Mouse (Mus musculus) lung, embryonic 15.5 days (tissue): ENCODE results near the gene Cdyl. TPM values are rescaled to one million over a fixed set of nuclear protein-coding genes. Genes with fewer than 3 reads are reported as not detected.

ENCODE experiments used
- ATAC-seq: fragments of 200-750 bp; cut with Nextera tagmentation; 2 replicates; pipeline ENCODE4 v1.8.0; 2017; ENCODE audit warnings: moderate number of reproducible peaks, borderline replicate concordance; ENCODE audit not compliant: low FRiP score, low TSS enrichment; ENCODE audit errors: extremely low read depth
- H3K27ac ChIP-seq: fragments of 300-500 bp; sonication (generic); 2 replicates; pipeline ENCODE4 v1.5.1; 2015; ENCODE audit warnings: moderate library complexity, mild to moderate bottlenecking, inconsistent platforms
- H3K27me3 ChIP-seq: fragments of 300-500 bp; sonication (generic); 2 replicates; pipeline ENCODE4 v1.6.1; 2015; ENCODE audit warnings: inconsistent platforms
- H3K36me3 ChIP-seq: fragments of 300-500 bp; sonication (generic); 2 replicates; pipeline ENCODE4 v1.6.1; 2015; ENCODE audit warnings: inconsistent platforms
- H3K4me1 ChIP-seq: fragments of 300-500 bp; sonication (generic); 2 replicates; pipeline ENCODE4 v1.6.1; 2015; ENCODE audit warnings: inconsistent platforms
- H3K4me2 ChIP-seq: fragments of 300-500 bp; sonication (generic); 2 replicates; pipeline ENCODE4 v1.6.1; 2015; ENCODE audit warnings: inconsistent platforms, mild to moderate bottlenecking, moderate library complexity
- H3K4me3 ChIP-seq: fragments of 300-500 bp; sonication (generic); 2 replicates; pipeline ENCODE4 v1.5.1; 2015; ENCODE audit warnings: mild to moderate bottlenecking, inconsistent platforms
- H3K9ac ChIP-seq: fragments of 300-500 bp; sonication (generic); 2 replicates; pipeline ENCODE4 v1.6.1; 2015; ENCODE audit warnings: inconsistent platforms
- H3K9me3 ChIP-seq: fragments of 300-500 bp; sonication (generic); 2 replicates; pipeline ENCODE4 v1.6.1; 2016; ENCODE audit warnings: inconsistent platforms
- WGBS: fragments of 180-500 bp; shearing (Covaris S2); methylation state at CpG from one replicate; pipeline ENCODE4 v1.1.7; 2015; 5-methylcytosine and 5-hydroxymethylcytosine counted together
- polyA plus RNA-seq: library from polyadenylated mRNA; unstranded; fragments of >200 nt; fragmentation: Nextera tagmentation; extraction: Ambion mirVana; gene quantifications from 2 replicates; pipeline ENCODE4 v1.2.1, GENCODE M21; 2015

Cdyl gene
- polyA plus RNA-seq, 1 experiment from 2014 or later: 15.7 TPM

DNA sequence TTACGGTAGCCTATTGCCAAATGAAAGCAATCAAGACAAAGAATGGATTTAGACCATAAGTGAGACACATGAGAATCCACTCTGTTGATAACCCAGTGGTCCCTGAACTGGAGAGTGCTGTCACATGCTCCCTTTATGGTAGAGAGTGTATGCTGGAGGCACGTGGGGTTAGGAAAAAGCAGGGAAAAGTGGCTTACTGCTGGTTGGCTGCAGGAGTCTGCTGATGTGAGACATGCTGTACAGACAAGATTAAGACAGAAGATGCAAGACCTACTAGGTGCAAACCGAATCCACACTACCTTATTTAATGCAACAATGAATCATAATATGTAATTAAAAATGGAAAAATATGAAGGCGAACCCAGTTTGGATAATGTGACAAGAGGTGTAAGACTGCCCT lies 129.9 kb downstream of the Cdyl start:
- peaks cover 24% of the 10 kb centered on the region for H3K4me1 ChIP-seq
- no peak for ATAC-seq
- 81% methylated on average over 4 of the region's 4 CpGs for WGBS

GRCm38 (mm10) chr13:35790431-35790830 lies 130.8 kb downstream of the Cdyl start:
- WGBS: 28% methylated on average over 4 of the region's 4 CpGs
- H3K9ac ChIP-seq: no peak overlapping the region
- H3K27ac ChIP-seq: no peak overlapping the region
- no peaks in the 10 kb centered on the region for H3K36me3 ChIP-seq
- H3K4me3 ChIP-seq: no peak overlapping the region
- no peak overlapping the region for H3K4me2 ChIP-seq
- no peak for ATAC-seq
- H3K27me3 ChIP-seq: no peaks in the 10 kb centered on the region
- H3K4me1 ChIP-seq: peaks cover 24% of the 10 kb centered on the region
- H3K9me3 ChIP-seq: no peaks in the 10 kb centered on the region

More for the DNA sequence above, 129.9 kb downstream of the Cdyl start:
- Histone ChIP-seq H3K27me3 (no peaks in the 10 kb centered on the region), H3K9ac (no peak overlapping the region), H3K27ac (no peak overlapping the region), H3K36me3 (no peaks in the 10 kb centered on the region), H3K4me2 (no peak overlapping the region), H3K9me3 (no peaks in the 10 kb centered on the region), H3K4me3 (no peak overlapping the region)

DNA sequence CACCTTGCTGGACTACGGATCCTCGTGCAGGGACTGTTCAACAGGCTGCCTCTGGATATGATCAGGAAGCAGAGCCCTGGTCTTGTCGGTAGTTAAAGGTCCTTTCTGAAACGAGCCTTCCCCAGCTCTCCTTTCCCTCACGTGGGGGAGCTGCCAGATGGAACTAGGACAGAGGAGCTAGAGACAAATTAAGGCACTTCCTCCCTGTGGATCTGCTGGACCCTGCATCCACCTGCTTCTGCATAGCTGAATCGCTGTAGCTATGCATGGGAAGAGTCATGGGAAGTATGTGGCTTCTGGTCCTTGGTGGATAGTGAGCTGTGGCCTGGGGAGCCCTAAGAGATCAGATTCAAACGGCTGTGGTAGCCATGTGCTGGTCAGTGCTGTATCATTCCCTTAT lies 134.7 kb downstream of the Cdyl start:
- WGBS: 69% methylated on average over 7 of the region's 7 CpGs
- H3K4me2 ChIP-seq: no peak overlapping the region
- no peak overlapping the region for H3K9ac ChIP-seq
- H3K36me3 ChIP-seq: no peaks in the 10 kb centered on the region
- ATAC-seq: no peak
- H3K27ac ChIP-seq: no peak overlapping the region
- no peaks in the 10 kb centered on the region for H3K9me3 ChIP-seq
- H3K4me3 ChIP-seq: no peak overlapping the region
- H3K4me1 ChIP-seq: peaks cover 37% of the 10 kb centered on the region
- no peaks in the 10 kb centered on the region for H3K27me3 ChIP-seq

GRCm38 (mm10) chr13:35794774-35795173 lies 135.1 kb downstream of the Cdyl start:
- Histone ChIP-seq H3K27me3 (no peaks in the 10 kb centered on the region), H3K4me3 (no peak overlapping the region), H3K27ac (no peak overlapping the region), H3K36me3 (no peaks in the 10 kb centered on the region), H3K9ac (no peak overlapping the region), H3K4me2 (no peak overlapping the region), H3K4me1 (peaks cover 37% of the 10 kb centered on the region), H3K9me3 (no peaks in the 10 kb centered on the region)
- 74% methylated on average over 4 of the region's 4 CpGs for WGBS
- ATAC-seq: no peak

DNA sequence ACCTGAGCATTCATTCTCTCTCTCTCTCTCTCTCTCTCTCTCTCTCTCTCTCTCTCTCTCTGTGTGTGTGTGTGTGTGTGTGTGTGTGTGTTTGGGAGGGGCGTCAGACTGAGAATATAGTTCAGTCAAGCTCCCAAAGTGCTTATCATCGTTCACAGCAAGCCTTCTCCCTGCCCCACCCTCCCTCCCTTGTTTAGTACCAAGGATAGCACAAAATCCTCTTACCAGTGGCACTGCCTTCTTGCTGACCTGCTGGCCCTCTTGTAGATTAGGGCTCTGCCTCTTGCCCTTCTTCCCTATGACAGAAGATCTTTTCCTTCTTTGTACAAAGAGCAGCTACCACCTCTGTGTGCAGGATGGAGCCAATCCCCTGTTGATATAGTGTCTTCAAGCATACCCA lies 136.3 kb downstream of the Cdyl start:
- Histone ChIP-seq H3K9ac (no peak overlapping the region), H3K27ac (no peak overlapping the region), H3K9me3 (no peaks in the 10 kb centered on the region), H3K4me2 (no peak overlapping the region), H3K36me3 (no peaks in the 10 kb centered on the region), H3K4me1 (peaks cover 28% of the 10 kb centered on the region), H3K27me3 (no peaks in the 10 kb centered on the region), H3K4me3 (no peak overlapping the region)
- ATAC-seq: no peak
- whole genome bisulfite sequencing: 38% methylated on average over 2 of the region's 2 CpGs

DNA sequence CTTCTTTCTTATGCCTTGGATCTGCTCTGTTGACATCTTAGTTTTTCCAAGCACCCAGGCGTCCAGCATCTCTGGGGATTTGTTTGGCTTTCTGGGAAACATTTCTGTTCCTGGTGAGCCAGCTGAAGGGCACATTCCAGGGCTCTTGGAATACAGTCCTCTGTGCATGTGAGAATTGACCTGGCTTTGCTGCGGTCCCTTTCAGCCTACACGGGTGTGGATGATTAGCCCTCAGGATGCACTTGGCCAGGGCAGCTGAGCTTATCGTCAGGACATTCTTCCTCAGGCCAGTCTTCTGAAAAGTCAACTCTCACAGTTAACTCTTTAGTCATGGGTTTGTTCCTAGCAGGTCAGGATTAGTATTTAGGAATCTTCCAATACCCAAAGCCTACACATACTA lies 136.7 kb downstream of the Cdyl start:
- no peak for ATAC-seq
- no peak overlapping the region for H3K4me2 ChIP-seq
- H3K27me3 ChIP-seq: no peaks in the 10 kb centered on the region
- 20% methylated on average over 4 of the region's 4 CpGs for WGBS
- H3K36me3 ChIP-seq: no peaks in the 10 kb centered on the region
- no peak overlapping the region for H3K4me3 ChIP-seq
- H3K9ac ChIP-seq: no peak overlapping the region
- no peaks in the 10 kb centered on the region for H3K9me3 ChIP-seq
- peaks cover 23% of the 10 kb centered on the region for H3K4me1 ChIP-seq
- H3K27ac ChIP-seq: no peak overlapping the region

GRCm38 (mm10) chr13:35797811-35798522 lies 138.3 kb downstream of the Cdyl start:
- WGBS: 72% methylated on average over 13 of the region's 13 CpGs
- no peak overlapping the region for H3K4me2 ChIP-seq
- no peak overlapping the region for H3K4me3 ChIP-seq
- no peaks in the 10 kb centered on the region for H3K9me3 ChIP-seq
- no peak for ATAC-seq
- peaks cover 15% of the 10 kb centered on the region for H3K4me1 ChIP-seq
- no peak overlapping the region for H3K27ac ChIP-seq
- H3K27me3 ChIP-seq: no peaks in the 10 kb centered on the region
- no peak overlapping the region for H3K9ac ChIP-seq
- no peaks in the 10 kb centered on the region for H3K36me3 ChIP-seq

- no peaks in the 10 kb centered on the region for H3K36me3 ChIP-seq
- WGBS: 51% methylated on average over 9 of the region's 9 CpGs
- H3K9me3 ChIP-seq: no peaks in the 10 kb centered on the region
- no peak overlapping the region for H3K4me3 ChIP-seq
- ATAC-seq: no peak
- peaks cover 13% of the 10 kb centered on the region for H3K4me1 ChIP-seq
- no peak overlapping the region for H3K9ac ChIP-seq
- no peak overlapping the region for H3K27ac ChIP-seq
- H3K4me2 ChIP-seq: no peak overlapping the region
- no peaks in the 10 kb centered on the region for H3K27me3 ChIP-seq
These were observed 139.0 kb downstream of the Cdyl start for GRCm38 (mm10) chr13:35798645-35799044.

DNA sequence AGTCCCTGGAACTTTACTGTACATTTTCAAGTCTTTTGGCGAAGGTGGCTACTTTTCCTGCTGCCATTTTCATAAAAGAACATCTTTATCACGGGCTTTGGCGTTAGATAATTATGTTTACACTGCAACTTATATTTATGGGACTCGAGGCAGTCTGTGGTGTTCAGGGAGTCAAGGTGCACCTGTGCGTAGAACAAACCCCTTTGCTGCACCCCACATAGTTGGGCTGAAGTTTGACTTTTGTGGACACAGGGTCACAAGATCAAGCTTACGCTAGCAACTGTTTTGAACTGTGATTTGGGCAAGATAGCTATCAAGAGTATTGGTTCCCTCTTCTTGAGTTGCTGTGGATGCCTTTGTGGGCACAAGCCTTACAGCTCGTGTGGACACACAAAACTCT lies 140.6 kb downstream of the Cdyl start:
- H3K4me1 ChIP-seq: peaks cover 13% of the 10 kb centered on the region
- no peaks in the 10 kb centered on the region for H3K27me3 ChIP-seq
- 69% methylated on average over 7 of the region's 7 CpGs for WGBS
- ATAC-seq: no peak
- no peak overlapping the region for H3K27ac ChIP-seq
- H3K9me3 ChIP-seq: no peaks in the 10 kb centered on the region
- no peak overlapping the region for H3K9ac ChIP-seq
- no peak overlapping the region for H3K4me3 ChIP-seq
- H3K36me3 ChIP-seq: no peaks in the 10 kb centered on the region
- no peak overlapping the region for H3K4me2 ChIP-seq

DNA sequence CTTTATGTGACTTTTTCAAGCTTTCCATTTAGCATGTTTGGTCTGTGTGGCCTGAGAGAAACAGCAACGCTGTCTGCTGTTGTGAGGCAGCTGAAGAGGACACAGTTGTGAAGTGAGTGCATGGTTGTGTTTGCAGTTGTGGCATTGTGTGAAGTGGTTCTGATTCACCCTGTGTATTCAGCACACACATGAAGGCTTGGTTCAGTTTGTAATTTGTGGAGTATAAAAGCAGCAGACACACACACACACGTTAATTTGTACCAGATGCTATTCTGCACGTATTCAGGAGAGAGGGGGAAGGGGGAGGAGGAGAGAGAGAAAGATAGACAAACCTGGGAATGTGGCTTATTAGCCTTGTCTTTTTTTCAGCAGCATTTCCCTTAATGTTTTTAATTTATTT lies 146.1 kb downstream of the Cdyl start:
- H3K9me3 ChIP-seq: no peaks in the 10 kb centered on the region
- no peaks in the 10 kb centered on the region for H3K27me3 ChIP-seq
- H3K9ac ChIP-seq: no peak overlapping the region
- H3K4me1 ChIP-seq: no peaks in the 10 kb centered on the region
- 49% methylated on average over 3 of the region's 3 CpGs for WGBS
- H3K4me3 ChIP-seq: no peak overlapping the region
- no peak overlapping the region for H3K4me2 ChIP-seq
- H3K27ac ChIP-seq: no peak overlapping the region
- ATAC-seq: no peak
- no peaks in the 10 kb centered on the region for H3K36me3 ChIP-seq

DNA sequence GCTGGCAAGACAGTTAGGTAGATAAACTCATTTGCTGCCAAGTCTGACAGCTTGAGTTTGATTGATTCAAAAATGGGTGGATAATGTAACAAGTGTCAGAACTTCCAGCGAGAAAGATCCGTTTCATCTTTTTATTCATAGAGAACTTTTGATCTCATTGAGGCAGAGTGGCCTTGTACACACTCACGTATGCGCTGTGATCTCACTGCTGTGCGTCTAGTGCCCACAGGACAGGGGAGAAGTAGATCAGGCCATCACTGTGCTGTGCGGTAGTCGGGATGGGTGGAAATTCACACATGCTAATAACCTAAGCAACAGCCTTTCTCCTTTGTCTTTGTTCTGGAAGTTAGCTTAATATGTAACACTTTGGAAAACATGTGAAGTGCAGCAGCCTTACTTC lies 146.5 kb downstream of the Cdyl start:
- Histone ChIP-seq H3K9me3 (no peaks in the 10 kb centered on the region), H3K27ac (no peak overlapping the region), H3K4me1 (no peaks in the 10 kb centered on the region), H3K4me3 (no peak overlapping the region), H3K36me3 (no peaks in the 10 kb centered on the region), H3K27me3 (no peaks in the 10 kb centered on the region), H3K9ac (no peak overlapping the region), H3K4me2 (no peak overlapping the region)
- 79% methylated on average over 7 of the region's 7 CpGs for WGBS
- no peak for ATAC-seq

DNA sequence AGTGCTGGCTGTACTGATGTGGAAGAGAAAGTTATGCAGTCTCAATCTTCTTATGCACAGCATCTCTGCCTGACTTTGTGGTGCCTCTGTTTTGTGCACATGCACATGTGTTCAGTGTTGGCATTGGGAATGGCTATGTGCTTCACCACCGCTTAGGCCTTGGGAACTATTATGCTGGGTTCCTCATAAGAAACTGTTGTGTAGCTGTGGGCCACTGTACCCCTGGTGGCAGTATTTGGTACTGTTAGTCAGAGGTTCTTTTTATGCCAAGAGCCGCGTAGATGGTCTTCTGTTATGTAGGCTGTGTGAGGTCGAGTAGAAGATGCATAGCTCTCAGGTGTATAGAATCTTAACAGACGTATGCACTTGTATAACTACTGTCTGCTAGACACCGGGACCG lies 147.4 kb downstream of the Cdyl start:
- H3K27ac ChIP-seq: no peak overlapping the region
- H3K4me1 ChIP-seq: peaks cover 5% of the 10 kb centered on the region; the same call in 1 of the 2 replicates
- no peak overlapping the region for H3K9ac ChIP-seq
- no peaks in the 10 kb centered on the region for H3K36me3 ChIP-seq
- 94% methylated on average over 7 of the region's 7 CpGs for WGBS
- no peaks in the 10 kb centered on the region for H3K9me3 ChIP-seq
- no peaks in the 10 kb centered on the region for H3K27me3 ChIP-seq
- H3K4me3 ChIP-seq: no peak overlapping the region
- no peak overlapping the region for H3K4me2 ChIP-seq
- no peak for ATAC-seq

- H3K9ac ChIP-seq: no peak overlapping the region
- H3K9me3 ChIP-seq: no peaks in the 10 kb centered on the region
- H3K4me2 ChIP-seq: no peak overlapping the region
- H3K4me1 ChIP-seq: peaks cover 6% of the 10 kb centered on the region; the same call in 1 of the 2 replicates
- ATAC-seq: no peak
- no peak overlapping the region for H3K27ac ChIP-seq
- H3K36me3 ChIP-seq: no peaks in the 10 kb centered on the region
- WGBS: 87% methylated on average over 4 of the region's 4 CpGs
- no peak overlapping the region for H3K4me3 ChIP-seq
- no peaks in the 10 kb centered on the region for H3K27me3 ChIP-seq
These were observed 147.9 kb downstream of the Cdyl start for GRCm38 (mm10) chr13:35807525-35807924.
